Mouse (Mus musculus) liver, embryonic 13.5 days (tissue): ENCODE measurements around the gene Olfr1493-ps1. TPM values are rescaled to one million over a fixed set of nuclear protein-coding genes. Genes with fewer than 3 reads are reported as not detected.

Source experiments
- ATAC-seq: fragments of 200-750 bp; cut with Nextera tagmentation; 2 replicates; pipeline ENCODE4 v1.8.0; 2017; ENCODE audit warnings: low read depth, mild to moderate bottlenecking, moderate number of reproducible peaks, moderate library complexity
- DNase-seq: peaks from one replicate; pipeline ENCODE4 v3.0.0; 2022
- H3K27ac ChIP-seq: fragments of 300-500 bp; sonication (generic); 2 replicates; pipeline ENCODE4 v1.5.1; 2015; ENCODE audit warnings: moderate library complexity, mild to moderate bottlenecking, inconsistent platforms
- H3K27me3 ChIP-seq: fragments of 300-500 bp; sonication (generic); 2 replicates; pipeline ENCODE4 v1.6.1; 2015; ENCODE audit warnings: mild to moderate bottlenecking, inconsistent platforms
- H3K36me3 ChIP-seq: fragments of 300-500 bp; sonication (generic); 2 replicates; pipeline ENCODE4 v1.6.1; 2015; ENCODE audit warnings: mild to moderate bottlenecking, inconsistent platforms
- H3K4me1 ChIP-seq: fragments of 300-500 bp; sonication (generic); replicated peaks from 2 replicates; pipeline ENCODE4 v1.6.1; 2015; ENCODE audit warnings: inconsistent platforms
- H3K4me2 ChIP-seq: fragments of 300-500 bp; sonication (generic); 2 replicates; pipeline ENCODE4 v1.6.1; 2015; ENCODE audit warnings: inconsistent platforms, mild to moderate bottlenecking, moderate library complexity
- H3K4me3 ChIP-seq: fragments of 300-500 bp; sonication (generic); replicated peaks from 2 replicates; pipeline ENCODE4 v1.5.1; 2015; ENCODE audit warnings: mild to moderate bottlenecking, inconsistent platforms
- H3K9ac ChIP-seq: fragments of 300-500 bp; sonication (generic); 2 replicates; pipeline ENCODE4 v1.6.1; 2015; ENCODE audit warnings: mild to moderate bottlenecking, inconsistent platforms
- H3K9me3 ChIP-seq: fragments of 300-500 bp; sonication (generic); replicated peaks from 2 replicates; pipeline ENCODE4 v1.6.1; 2016; ENCODE audit warnings: inconsistent platforms
- WGBS: fragments of 180-500 bp; shearing (Covaris S2); methylation state at CpG from one replicate; pipeline ENCODE4 v1.1.7; 2015; ENCODE audit not compliant: insufficient replicate concordance; 5-methylcytosine and 5-hydroxymethylcytosine counted together
- polyA plus RNA-seq: library from polyadenylated mRNA; unstranded; fragments of >200 nt; fragmentation: Nextera tagmentation; extraction: Ambion mirVana; gene quantifications from 2 replicates; pipeline ENCODE4 v1.2.1, GENCODE M21; 2015

Olfr1493-ps1 gene
- polyA plus RNA-seq: not detected in 2 replicates

DNA sequence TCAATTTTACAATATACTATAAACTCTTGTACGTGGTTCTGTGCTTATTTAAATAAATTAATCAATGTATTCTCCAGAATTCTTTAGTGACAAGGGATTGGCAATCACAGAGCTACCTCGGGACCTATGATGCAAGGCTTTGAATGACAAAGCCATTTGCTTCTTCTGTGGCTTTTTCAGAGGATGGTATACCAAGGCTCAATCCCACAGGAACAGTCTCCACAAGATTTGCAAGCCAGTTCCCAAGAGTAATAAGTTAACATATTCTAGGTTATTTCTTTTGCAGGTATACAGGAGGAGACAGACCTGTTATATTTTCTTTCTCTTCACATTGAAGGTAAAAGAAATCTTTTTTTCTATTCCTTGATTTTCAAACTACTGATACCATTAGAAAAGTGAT, at the start of gene Olfr1493-ps1:
Gene Olfr1493-ps1 (plus strand): TSS at position 301 of the 400 bp plus-strand sequence.
- Histone ChIP-seq H3K27me3 (no peaks in the 10 kb centered on the region), H3K36me3 (no peaks in the 10 kb centered on the region), H3K9ac (no peak within 1 kb of the TSS), H3K4me3 (no peak within 1 kb of the TSS), H3K9me3 (no peaks in the 10 kb centered on the region), H3K27ac (no peak within 1 kb of the TSS), H3K4me1 (no peaks in the 10 kb centered on the region), H3K4me2 (no peak within 1 kb of the TSS)
- ATAC-seq (no peak), DNase-seq (no peak)
- 36% methylated on average over 2 of the region's 2 CpGs for WGBS

DNA sequence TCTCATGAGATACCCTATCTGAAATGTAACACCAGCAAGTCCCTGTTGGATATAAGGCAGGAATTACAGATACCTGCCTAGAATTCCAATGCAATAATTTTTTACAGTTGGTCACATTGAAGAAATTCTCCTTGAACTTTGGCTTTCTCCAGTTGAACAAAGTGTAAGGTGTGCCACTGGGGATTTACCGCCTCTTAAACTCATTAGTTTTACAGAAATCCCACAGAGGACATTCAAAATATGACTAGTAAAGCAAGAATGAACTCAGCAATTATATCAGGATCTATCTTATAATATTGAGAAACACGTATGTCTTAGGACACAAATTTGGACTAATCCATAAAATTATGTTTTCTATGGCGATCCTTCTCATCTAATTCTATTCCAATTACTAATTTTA, 26.1 kb upstream of the Olfr1493-ps1 start, which contains the start of gene Olfr1491:
Gene Olfr1491 (plus strand): TSS at position 301 of the 400 bp plus-strand sequence.
- Histone ChIP-seq H3K4me2 (no peak within 1 kb of the TSS), H3K4me1 (no peaks in the 10 kb centered on the region), H3K9me3 (no peaks in the 10 kb centered on the region), H3K27me3 (no peaks in the 10 kb centered on the region), H3K36me3 (no peaks in the 10 kb centered on the region), H3K27ac (no peak within 1 kb of the TSS), H3K9ac (no peak within 1 kb of the TSS), H3K4me3 (no peak within 1 kb of the TSS)
- WGBS: 45% methylated on average over 3 of the region's 3 CpGs
- ATAC-seq (no peak), DNase-seq (no peak)

DNA sequence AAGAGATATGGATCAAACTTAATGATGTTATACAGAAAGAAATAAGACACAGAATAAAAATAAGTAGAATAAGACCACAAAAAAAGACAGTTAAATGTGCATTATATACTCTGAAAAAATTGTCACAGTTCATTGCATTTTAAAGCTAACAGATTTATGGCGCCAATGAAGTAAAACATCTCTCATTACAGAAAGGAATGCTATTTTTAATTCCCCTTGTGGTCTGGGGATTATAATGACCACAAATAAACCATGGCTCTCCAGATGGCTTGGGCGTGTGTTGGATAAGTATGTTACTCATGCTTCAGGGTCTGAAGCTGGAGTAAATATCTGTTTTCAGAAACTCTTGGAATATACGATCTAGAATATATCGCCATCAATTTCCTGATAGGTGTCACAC, 16.4 kb downstream of the Olfr1493-ps1 start, which contains the start of gene Olfr1494:
Gene Olfr1494 (plus strand): TSS at position 301 of the 400 bp plus-strand sequence.
- no peak within 1 kb of the TSS for H3K4me2 ChIP-seq
- H3K9ac ChIP-seq: no peak within 1 kb of the TSS
- no peak within 1 kb of the TSS for H3K4me3 ChIP-seq
- H3K4me1 ChIP-seq: no peaks in the 10 kb centered on the region
- no peak within 1 kb of the TSS for H3K27ac ChIP-seq
- DNase-seq (no peak), ATAC-seq (no peak)
- no peaks in the 10 kb centered on the region for H3K27me3 ChIP-seq
- 69% methylated on average over 4 of the region's 4 CpGs for WGBS
- no peaks in the 10 kb centered on the region for H3K36me3 ChIP-seq
- no peaks in the 10 kb centered on the region for H3K9me3 ChIP-seq

DNA sequence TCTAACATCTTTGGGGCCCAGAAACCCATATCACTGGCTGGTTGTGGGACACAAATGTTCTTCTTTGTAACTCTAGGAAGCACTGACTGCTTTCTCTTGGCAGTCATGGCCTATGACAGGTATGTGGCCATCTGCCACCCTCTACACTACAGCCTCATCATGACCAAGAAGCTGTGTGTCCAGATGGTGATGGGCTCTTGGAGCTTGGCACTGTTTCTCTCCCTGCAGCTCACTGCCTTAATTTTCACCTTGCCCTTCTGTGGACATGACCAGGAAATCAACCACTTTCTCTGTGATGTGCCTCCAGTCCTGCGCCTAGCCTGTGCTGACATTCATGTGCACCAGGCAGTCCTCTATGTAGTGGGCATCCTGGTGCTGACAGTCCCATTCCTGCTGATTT, 26.3 kb downstream of the Olfr1493-ps1 start:
- Histone ChIP-seq H3K27me3 (no peaks in the 10 kb centered on the region), H3K9ac (no peak overlapping the region), H3K9me3 (no peaks in the 10 kb centered on the region), H3K27ac (no peak overlapping the region), H3K4me1 (no peaks in the 10 kb centered on the region), H3K4me3 (no peak overlapping the region), H3K4me2 (no peak overlapping the region), H3K36me3 (no peaks in the 10 kb centered on the region)
- DNase-seq: no peak
- ATAC-seq: no peak
- 68% methylated on average over 1 of the region's 1 CpGs for WGBS

DNA sequence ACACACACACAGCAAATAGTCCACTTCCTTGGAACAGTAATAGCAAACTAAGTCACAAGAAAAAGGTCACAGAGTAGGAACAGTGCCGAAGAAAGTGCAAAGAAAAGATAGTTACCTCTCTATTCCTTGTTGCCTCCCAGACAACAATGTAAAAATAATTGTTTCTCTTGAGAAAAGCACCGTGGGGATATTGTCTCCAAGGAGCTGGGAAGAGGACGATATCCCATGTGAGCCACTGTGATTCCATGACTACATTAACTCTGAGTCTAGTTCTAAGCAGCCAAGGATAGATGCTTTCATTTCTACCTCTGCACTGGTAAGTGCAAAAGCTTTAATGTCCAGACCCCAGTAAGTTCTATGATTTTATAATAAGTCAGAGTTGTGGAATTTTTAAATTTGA, 41.2 kb downstream of the Olfr1493-ps1 start, which contains the start of gene Olfr1495:
Gene Olfr1495 (plus strand): TSS at position 301 of the 400 bp plus-strand sequence.
- Histone ChIP-seq H3K36me3 (no peaks in the 10 kb centered on the region), H3K4me1 (no peaks in the 10 kb centered on the region), H3K4me3 (no peak within 1 kb of the TSS), H3K4me2 (no peak within 1 kb of the TSS), H3K9ac (no peak within 1 kb of the TSS), H3K27ac (no peak within 1 kb of the TSS), H3K27me3 (no peaks in the 10 kb centered on the region), H3K9me3 (no peaks in the 10 kb centered on the region)
- no peak for DNase-seq
- WGBS: 48% methylated on average over 3 of the region's 3 CpGs
- ATAC-seq: no peak

DNA sequence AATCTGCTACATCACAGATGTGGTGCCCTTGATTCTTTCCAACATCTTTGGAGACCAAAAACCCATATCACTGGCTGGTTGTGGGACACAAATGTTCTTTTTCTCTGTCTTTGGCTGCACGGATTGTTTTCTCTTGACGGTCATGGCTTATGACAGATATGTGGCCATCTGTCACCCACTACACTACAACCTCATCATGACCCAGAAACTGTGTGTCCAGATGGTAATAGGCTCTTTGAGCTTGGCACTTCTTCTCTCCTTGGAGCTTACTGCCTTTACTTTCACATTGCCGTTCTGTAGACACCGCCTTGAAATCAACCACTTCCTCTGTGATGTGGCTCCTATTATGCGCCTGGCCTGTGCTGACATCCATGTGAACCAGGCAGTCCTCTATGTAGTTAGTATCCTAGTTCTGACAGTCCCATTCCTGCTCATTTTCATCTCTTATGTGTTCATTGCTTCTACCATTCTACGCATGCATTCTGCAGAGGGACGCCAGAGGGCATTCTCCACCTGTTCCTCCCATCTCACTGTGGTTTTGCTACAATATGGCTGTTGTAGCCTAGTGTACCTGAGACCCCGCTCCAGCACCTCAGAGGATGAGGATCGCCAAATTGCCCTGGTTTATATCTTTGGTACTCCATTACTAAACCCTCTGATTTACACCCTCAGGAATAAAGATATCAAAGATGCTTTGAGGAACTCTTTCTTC, 45.6 kb downstream of the Olfr1493-ps1 start:
- Histone ChIP-seq H3K4me2 (no peak overlapping the region), H3K36me3 (no peaks in the 10 kb centered on the region), H3K9ac (no peak overlapping the region), H3K27ac (no peak overlapping the region), H3K4me1 (no peaks in the 10 kb centered on the region), H3K4me3 (no peak overlapping the region), H3K9me3 (no peaks in the 10 kb centered on the region), H3K27me3 (no peaks in the 10 kb centered on the region)
- DNase-seq (no peak), ATAC-seq (no peak)
- WGBS: 73% methylated on average over 9 of the region's 9 CpGs

DNA sequence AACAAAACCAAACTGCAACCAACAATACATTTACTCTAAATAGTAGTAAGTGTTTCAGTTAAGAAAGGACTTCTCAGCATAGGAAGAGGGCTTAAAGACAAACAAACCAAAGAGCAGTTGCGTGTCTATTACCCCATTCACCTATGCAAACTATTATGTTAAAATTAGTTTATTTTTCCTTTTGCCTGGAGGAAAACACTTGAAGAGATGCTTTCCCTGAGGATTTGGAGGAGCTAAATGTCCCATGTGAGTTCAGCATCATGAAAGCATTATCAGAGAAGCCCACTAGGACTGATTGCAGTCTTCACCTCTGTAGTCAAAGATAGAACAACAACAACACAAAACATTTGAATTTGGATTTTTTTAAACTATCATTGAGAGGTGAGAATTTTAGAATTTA, 54.5 kb downstream of the Olfr1493-ps1 start, which contains the start of gene Olfr1496:
Gene Olfr1496 (plus strand): TSS at position 301 of the 400 bp plus-strand sequence.
- no peak within 1 kb of the TSS for H3K9ac ChIP-seq
- H3K4me3 ChIP-seq: no peak within 1 kb of the TSS
- H3K4me2 ChIP-seq: no peak within 1 kb of the TSS
- no peaks in the 10 kb centered on the region for H3K9me3 ChIP-seq
- H3K27ac ChIP-seq: no peak within 1 kb of the TSS
- H3K4me1 ChIP-seq: no peaks in the 10 kb centered on the region
- no peak for DNase-seq
- no peak for ATAC-seq
- H3K36me3 ChIP-seq: no peaks in the 10 kb centered on the region
- no peaks in the 10 kb centered on the region for H3K27me3 ChIP-seq
- 58% methylated on average over 1 of the region's 1 CpGs for WGBS

Other genes starting within 250 kb of the Olfr1493-ps1 start
- not detected in 2 replicates for gene Olfr1475, start 243.1 kb upstream of the Olfr1493-ps1 start, polyA plus RNA-seq
- gene Olfr1477, start 222.7 kb upstream of the Olfr1493-ps1 start, polyA plus RNA-seq: not detected in 2 replicates
- not detected in 2 replicates for gene Olfr1480, start 195.4 kb upstream of the Olfr1493-ps1 start, polyA plus RNA-seq
- gene Olfr1484, start 139.8 kb upstream of the Olfr1493-ps1 start, polyA plus RNA-seq: not detected in 2 replicates
- gene Olfr1487, start 105.9 kb upstream of the Olfr1493-ps1 start, polyA plus RNA-seq: not detected in 2 replicates
- not detected in 2 replicates for gene Olfr1489, start 91.7 kb upstream of the Olfr1493-ps1 start, polyA plus RNA-seq
- not detected in 2 replicates for gene Olfr1490, start 72.2 kb upstream of the Olfr1493-ps1 start, polyA plus RNA-seq
- gene Olfr1491, start 26.0 kb upstream of the Olfr1493-ps1 start, polyA plus RNA-seq: not detected in 2 replicates
- not detected in 2 replicates for gene Olfr1494, start 16.4 kb downstream of the Olfr1493-ps1 start, polyA plus RNA-seq
- gene Olfr1495, start 41.3 kb downstream of the Olfr1493-ps1 start, polyA plus RNA-seq: not detected in 2 replicates
- gene Olfr1496, start 54.6 kb downstream of the Olfr1493-ps1 start, polyA plus RNA-seq: not detected in 2 replicates
- gene Olfr1497, start 74.9 kb downstream of the Olfr1493-ps1 start, polyA plus RNA-seq: not detected in 2 replicates
- gene Olfr1499, start 96.2 kb downstream of the Olfr1493-ps1 start, polyA plus RNA-seq: not detected in 2 replicates
- gene Olfr1500, start 107.2 kb downstream of the Olfr1493-ps1 start, polyA plus RNA-seq: not detected in 2 replicates
- not detected in 2 replicates for gene Olfr1501, start 127.4 kb downstream of the Olfr1493-ps1 start, polyA plus RNA-seq
- not detected in 2 replicates for gene Olfr1502, start 138.5 kb downstream of the Olfr1493-ps1 start, polyA plus RNA-seq
- gene Olfr1504, start 174.7 kb downstream of the Olfr1493-ps1 start, polyA plus RNA-seq: not detected in 2 replicates
- not detected in 2 replicates for gene Olfr1505, start 190.3 kb downstream of the Olfr1493-ps1 start, polyA plus RNA-seq